Mouse (Mus musculus): Measurements from ENCODE around the gene Mast1.

The Mast1 gene

DNA sequence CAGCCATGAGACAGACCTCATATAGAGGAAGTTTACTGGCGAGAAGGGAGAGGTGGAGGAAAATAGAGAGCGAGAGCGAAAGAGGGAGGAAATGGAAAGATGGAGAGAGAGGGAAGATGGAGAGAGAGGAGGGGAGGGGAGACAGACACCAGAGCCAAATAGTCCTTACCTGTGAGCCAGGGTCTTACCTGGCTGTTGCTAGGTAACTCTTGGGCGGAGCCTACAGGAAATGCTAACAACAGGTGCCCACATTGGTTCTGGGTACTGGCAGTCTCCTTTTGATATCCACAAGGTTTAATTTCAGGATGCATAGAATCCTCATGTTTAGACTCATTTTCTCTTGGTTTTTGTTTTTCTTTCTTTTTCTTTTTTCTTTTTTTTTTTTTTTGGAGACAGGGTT lies 64.1 kb downstream of the Mast1 start:
- no peak for DNase-seq (ENCODE audit: low spot score in 2 of 2)

DNA sequence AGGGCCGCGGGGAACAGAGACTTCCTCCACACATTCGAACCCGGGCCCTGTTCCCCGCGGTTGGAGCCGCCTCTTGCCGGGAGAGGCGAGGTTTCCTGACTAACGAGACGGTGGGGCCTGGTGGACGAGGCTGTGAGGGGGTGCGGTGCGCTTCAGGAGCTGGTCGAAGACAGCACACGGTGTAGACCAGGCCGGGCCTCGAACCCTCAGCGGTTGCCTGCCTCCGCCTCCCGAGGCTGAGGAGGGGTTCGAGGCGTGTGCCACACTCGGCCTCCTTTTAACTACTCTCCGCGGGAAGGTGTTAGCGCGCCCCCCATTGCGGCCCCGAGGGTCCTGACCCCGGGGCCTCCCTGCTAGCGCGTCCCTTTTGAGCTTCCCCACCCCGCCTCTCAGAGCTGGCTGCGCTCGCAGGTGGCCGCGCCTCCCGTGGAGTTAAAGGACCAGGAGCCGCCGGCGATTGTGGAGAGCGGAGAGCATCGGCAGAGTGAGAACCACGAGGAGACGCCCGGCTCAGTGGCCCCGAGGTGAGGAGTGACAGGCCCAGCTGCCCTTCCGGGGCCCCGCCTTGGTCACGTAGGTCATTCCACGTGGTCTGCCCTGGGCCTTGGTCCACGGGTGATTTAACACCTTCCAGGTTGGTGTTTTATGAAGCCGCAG lies 64.7 kb downstream of the Mast1 start:
- peak in 1 of 2 experiments; percentile 29 for DNase-seq (ENCODE audit: low spot score in 2 of 2)

DNA sequence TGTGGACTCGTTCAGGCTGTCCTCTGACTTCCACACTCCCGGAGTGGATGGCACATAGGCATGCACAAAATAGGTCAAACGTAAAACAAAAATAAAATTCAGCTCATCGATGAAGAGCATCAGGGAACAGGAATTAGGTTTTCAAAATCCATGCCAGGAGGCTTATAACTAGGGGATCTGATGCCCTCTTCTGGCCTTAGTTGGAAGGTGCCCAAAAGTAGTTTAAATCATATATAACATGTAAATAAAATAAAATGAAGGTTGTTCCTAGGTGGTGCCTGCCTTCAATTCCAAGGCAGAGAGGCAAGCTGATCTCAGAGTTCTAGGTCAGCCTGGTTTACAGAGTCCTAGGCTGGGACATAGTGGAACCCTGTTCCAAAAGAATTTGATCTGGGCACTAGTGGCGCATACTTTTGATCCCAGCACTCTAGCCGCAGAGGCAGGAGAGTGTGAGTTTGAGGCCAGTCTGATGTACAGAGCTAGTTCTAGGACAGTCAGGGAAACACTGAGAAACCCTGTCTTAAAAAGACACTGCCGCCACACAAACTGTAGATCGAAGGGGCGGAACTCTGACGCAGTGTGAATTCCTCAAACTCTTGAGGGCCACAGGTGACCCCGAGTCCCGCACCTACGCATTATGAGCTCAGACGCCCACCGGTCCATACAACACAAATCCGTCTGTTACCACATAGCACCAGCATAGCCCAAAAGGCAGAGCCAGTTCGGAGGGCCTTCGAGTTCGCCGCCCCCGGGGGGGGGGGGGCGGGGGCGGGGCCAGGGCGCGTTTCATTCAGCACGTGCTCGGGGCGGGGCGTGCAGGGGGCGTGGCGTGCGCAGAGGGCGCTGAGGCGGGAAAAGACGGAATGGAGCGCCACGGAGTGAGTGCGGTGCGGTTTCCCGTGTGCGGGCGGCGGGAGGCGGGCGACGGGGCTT lies 65.5 kb downstream of the Mast1 start, which contains the start of gene Syce2:
TSS of gene Syce2 (plus strand) at position 736 of the 933 bp plus-strand sequence.
- DNase-seq (ENCODE audit: low spot score in 2 of 2): peak; percentile 57 to 66
